Mouse (Mus musculus) frontal cortex, adult 2 months (tissue): Measurements from ENCODE around the gene Pdzrn4. TPM values are rescaled to one million over a fixed set of nuclear protein-coding genes. Genes with fewer than 3 reads are reported as not detected.
A peak's percentile ranks its signal among the peaks of the same experiment; 100 is the strongest.
"Not testable (repeated sequence)": the region's sequence is repeated elsewhere in the genome, so short reads cannot be mapped to it uniquely, and the experiment has no call there.

Experiments used
- DNase-seq, 2 experiments: peaks; one replicate each; pipeline ENCODE4 v3.0.0; 2022; ENCODE audit warnings: low spot score in 1 of 2; ENCODE audit errors: extremely low spot score in 1 of 2
- polyA plus RNA-seq: library from polyadenylated mRNA; depleted of rRNA; stranded (reverse); fragments of >200 nt; gene quantifications from 2 replicates; pipeline ENCODE4 v1.2.3, GENCODE M21; 2012; rRNA removed

Gene Pdzrn4
- 5.3 and 6.7 TPM in 2 replicates for polyA plus RNA-seq

DNA sequence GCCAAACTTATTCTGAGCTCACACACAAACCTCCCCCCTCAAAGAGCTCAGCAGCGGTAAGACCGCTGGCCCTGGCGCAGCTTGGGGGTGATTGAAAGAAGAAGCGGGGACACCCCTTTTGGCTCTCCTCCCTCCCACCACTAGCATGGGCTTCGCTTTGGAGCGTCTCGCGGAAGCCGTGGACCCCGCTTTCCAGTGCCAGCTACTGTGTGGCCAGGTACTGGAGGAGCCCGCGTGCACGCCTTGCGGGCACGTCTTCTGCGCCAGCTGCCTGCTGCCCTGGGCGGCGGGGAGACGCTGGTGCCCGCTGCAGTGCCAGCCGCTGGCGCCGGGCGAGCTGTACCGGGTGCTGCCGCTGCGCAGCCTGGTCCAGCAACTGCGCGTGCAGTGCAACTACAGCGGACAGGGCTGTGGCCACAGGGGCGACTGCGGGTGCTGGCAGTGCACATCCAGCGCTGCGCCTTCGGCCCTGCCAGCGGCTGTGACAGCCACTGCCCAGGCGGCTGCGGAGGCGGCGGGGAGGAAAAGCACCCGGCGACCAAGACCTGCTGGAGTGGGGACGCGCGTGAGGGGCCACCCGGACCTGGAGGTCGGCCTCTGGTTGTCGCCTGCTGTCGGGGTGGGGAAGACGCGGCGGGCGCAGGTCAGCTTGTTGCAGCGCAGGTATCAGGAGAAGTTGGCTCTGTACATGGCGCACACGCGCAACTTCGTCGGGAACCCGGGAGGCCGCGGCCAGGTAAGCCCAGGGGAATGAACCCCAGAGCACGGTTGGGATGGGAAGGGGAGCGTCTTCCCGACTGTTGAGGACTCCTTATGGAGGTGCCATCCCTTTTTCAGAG, at the start of gene Pdzrn4:
Pdzrn4 (plus strand) TSS at position 112 of the 839 bp plus-strand sequence.
- peak in 1 of 2 experiments; percentile 51 for DNase-seq

DNA sequence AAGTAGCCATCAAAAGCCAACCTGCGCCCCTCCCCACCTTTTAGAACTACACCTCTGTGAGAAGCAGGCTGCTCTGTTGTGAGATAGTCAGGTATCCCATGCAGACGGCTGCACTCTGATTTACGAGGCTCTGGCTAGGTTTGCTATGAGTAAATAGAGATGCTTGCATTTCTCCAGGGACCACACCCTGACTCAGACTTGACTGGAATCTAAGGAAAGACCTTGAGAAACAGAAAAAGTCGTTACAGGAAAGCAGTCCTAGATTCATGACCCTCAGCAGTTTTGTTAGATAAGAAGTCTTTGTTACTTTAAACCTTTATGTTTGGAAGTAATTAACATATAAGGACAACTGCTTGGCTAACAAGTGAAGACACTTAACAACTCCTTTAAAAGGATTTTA, 49.3 kb upstream of the Pdzrn4 start:
- no peak for DNase-seq

DNA sequence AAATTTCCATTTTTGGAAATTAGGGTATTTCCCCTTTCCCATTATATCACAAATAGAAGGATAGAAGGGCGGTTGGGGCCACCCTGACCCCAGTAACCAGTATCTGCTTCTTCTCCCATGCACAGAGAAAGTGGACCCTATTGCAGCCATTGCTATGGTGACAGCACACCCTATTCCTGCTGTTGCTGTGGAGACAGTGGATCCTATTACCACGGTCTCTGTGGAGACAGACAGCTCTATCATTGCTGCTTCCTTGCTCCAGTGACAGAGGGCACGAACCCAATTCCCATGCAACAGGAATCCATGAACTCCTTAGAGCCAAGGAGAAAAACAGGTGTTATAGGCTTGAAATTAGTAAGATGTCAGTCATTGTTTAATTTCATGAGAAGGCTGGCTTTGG, 48.8 kb upstream of the Pdzrn4 start:
- peak in 1 of 2 experiments; percentile 34 for DNase-seq

- not testable (repeated sequence) for DNase-seq
Observed at GRCm38 (mm10) chr15:92348453-92348852, 48.2 kb upstream of the Pdzrn4 start.

DNA sequence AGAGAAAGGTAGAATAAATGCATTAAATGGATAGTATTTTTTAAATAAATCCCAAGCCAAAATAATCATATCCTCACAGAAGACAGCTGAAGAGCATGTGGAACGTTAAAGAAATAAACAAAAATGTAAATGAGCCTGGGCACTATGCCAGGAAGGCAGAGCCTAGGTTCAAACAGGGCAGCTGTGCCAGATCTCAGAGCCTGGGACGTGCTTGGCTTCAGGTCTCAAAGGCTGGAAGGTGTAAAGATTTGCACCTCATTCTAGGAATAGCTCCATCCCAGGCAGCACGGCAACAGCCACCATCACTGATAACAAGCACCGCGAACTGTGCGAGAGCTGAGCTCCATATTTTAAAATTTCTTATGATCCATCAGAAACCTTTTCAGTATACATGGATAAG, 32.5 kb upstream of the Pdzrn4 start:
- DNase-seq = peak in 1 of 2 experiments; percentile 30

- no peak for DNase-seq
Observed at GRCm38 (mm10) chr15:92364592-92364991, 32.1 kb upstream of the Pdzrn4 start.

GRCm38 (mm10) chr15:92394811-92395210, 1.9 kb upstream of the Pdzrn4 start:
- DNase-seq = no peak

DNA sequence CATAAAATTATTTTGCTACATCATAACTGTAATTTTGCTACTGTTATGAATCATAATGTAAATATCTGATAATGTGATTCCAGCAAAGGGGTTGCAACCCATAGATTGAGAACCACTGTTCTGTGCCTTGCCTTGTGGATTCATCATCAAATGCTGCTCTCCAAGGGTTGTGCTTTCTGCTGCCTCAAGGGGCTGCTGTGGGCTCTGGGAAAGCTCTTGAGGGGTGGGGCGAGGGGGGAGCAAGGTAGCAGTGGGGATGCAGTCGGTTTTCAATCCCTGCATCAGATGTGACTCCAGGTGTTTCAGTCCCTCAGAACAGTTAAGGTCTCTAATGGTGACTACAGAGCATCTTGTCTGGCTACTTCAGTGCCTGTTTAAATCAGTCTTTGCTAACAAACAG, 2.1 kb downstream of the Pdzrn4 start:
- DNase-seq = peak in 1 of 2 experiments; percentile 40

GRCm38 (mm10) chr15:92399278-92399677, 2.6 kb downstream of the Pdzrn4 start:
- DNase-seq = peak in 1 of 2 experiments; percentile 22

DNA sequence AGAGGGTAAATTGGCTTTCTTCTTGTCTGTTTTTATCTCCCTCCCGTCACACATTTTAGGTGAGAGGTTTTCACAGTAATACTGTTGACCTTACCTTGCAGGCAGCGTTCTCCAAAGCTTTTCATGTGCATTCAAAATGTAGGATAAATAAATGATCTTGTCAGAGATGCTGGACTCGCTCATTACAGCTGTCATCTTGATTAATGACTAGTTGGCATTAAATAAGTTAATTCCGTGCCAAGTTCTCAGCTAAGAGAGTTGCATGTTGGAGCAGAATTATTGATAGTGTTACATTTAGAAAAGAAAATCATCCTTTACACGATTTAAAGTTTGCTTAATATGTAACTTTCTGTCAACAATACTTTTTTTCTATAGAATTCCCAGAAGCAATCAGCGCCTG, 4.9 kb downstream of the Pdzrn4 start:
- no peak for DNase-seq

DNA sequence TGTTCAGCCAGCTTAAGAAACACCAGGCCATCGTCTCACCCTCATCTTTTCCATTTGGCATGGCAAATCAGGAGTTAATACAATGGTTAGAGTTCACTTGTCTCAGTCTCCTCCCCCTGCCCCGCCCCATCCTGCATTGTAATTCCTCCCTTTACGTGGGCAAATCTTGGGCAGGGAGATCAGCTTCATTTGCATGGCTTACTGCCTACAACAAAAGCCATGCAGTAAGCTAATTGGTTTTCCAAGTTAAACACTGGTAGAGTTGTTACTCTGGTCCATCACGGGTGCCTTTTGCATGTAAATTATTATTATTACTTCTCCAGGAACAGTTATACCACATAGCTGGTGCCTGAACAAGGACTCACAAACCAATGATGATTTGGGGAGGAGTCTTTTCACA, 18.6 kb downstream of the Pdzrn4 start:
- no peak for DNase-seq

- no peak for DNase-seq
Observed at GRCm38 (mm10) chr15:92416141-92416540, 19.5 kb downstream of the Pdzrn4 start.

DNA sequence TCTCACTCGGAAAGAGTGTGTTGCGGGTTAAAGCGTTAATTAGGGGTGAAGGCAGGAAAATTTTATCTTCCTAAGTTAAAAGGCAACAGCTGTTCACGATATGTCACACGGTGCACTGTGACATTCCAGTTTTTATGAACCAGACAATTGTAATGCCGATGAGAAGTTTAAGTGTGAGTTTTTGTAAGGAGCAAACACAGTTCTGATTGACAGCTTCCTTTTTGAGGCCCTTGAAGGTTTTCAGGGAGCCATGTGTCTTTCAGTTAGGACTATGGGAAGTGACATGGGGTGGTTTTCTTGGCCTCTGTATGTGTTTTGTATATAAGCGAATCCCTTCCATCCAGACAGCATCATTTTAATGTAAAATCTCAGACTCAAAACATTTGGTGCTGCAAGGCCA, 20.0 kb downstream of the Pdzrn4 start:
- no peak for DNase-seq

DNA sequence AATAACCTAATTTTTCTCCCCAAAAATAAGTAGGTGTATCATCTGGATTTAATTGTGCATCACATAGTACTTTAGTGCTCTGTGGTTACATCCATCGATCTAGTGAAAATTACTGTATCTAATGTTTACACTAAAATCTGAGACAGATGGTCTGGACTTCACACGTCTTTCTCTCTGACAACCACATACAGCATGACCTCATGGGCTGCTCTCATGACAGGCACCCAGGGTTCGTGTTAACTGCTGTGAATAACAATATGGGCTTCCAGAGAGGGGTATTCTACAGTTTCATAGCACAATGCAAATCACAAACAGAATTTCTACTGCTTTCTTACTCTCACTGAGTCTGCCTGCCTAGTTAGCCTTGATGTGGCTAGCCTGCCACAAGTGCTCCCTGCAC, 20.4 kb downstream of the Pdzrn4 start:
- no peak for DNase-seq

- DNase-seq = peak in 1 of 2 experiments; percentile 41
Observed at GRCm38 (mm10) chr15:92434605-92435004, 37.9 kb downstream of the Pdzrn4 start.

GRCm38 (mm10) chr15:92435306-92435705, 38.6 kb downstream of the Pdzrn4 start:
- no peak for DNase-seq

DNA sequence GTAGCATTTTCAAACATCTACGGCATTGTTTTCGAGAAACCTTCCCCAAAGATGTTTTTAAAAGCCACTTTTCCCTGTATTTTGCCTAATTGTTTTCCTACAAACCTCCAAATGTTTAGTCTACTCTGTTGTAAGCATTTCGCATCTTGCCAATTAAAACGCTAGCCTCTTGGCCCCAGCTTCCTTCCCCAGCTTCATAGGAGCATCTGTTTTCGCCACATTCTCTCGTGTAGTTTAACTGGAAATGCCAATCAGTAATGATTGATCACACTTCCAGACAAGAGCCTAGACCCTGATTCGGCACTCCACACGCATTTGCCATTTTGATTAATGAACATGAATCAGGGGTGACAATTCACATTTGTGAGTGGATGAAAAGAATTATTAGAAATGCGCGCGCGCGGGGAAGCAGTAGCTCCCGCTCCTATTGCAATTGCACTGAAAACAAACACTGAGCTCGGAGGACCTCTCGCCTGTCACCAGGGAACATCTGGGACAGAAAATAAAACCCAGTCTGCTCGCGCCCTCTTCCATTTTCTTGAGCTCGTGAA, 45.0 kb downstream of the Pdzrn4 start:
- DNase-seq = no peak

GRCm38 (mm10) chr15:92447708-92448147, 51.0 kb downstream of the Pdzrn4 start:
- peak; percentile 25 to 70 for DNase-seq

DNA sequence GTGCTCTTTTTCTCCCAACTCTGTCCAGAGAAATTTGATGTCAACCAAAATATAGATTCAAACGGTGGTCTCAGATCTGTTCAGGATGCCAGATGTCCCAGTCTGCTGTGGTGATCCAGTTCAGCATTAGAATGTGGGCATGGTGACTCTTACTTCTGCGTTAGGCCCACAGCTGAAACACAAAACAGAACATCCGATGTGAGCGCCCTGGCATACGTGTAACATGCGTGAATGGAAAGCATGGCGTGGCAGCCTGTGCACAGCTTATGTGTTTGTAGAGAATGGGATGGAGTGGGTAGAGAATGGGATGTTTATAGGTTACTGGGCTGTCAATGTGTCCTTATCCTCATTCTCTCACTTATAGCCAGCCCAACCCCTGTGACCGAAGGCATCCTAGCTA, 52.4 kb downstream of the Pdzrn4 start:
- DNase-seq = no peak

GRCm38 (mm10) chr15:92452620-92453019, 55.9 kb downstream of the Pdzrn4 start:
- no peak for DNase-seq

GRCm38 (mm10) chr15:92482198-92482597, 85.5 kb downstream of the Pdzrn4 start:
- peak in 1 of 2 experiments; percentile 33 for DNase-seq

- peak; percentile 28 to 33 for DNase-seq
Observed at GRCm38 (mm10) chr15:92491376-92491775, 94.7 kb downstream of the Pdzrn4 start.
